Mouse (Mus musculus): ENCODE results near the gene Ifnl2.

The Ifnl2 gene

DNA sequence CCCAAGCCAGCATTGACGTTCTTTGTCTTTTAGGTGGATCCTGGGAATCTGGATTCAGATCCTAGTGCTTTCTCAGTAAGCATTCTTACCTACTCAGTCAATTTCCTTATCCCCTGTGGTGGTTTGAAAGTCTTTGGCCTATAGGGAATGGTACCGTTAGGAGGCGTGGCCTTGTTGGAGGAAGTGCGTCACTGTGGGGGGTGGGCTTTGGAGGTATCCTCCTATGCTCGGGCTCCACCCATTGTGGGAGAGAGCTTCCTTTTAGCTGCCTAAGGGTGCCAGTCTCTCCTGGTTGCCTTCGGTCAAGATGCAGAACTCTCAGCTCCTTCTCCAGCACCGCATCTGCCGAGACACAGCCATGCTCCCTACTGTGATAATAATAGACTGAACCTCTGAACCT, 17.9 kb downstream of the Ifnl2 start:
- no peak for DNase-seq (ENCODE audit: extremely low spot score, low read depth, low spot score)

GRCm38 (mm10) chr7:28490903-28491302, 19.4 kb downstream of the Ifnl2 start:
- DNase-seq (ENCODE audit: extremely low spot score, low read depth, low spot score) = no peak

DNA sequence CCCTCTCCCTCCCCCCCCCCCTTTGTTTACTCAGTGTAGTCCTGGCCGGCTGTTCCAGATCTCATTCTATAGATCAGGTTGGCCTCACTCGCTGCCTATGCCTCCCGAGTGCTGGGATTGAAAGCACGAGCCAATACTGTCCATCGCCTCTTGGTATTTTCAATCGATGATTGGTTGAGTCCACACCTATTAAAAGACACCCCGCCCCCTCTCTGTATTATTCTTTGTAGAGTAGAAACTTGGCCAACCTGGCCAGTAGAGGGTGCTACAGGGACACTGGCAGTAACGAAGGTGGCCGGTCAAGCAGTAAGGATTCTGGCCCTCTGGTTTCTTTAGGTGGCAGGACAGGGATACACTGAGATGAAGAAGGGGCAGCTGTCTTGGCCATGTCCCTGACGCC, 19.8 kb downstream of the Ifnl2 start:
- peak; percentile 44 for DNase-seq (ENCODE audit: extremely low spot score, low read depth, low spot score)

DNA sequence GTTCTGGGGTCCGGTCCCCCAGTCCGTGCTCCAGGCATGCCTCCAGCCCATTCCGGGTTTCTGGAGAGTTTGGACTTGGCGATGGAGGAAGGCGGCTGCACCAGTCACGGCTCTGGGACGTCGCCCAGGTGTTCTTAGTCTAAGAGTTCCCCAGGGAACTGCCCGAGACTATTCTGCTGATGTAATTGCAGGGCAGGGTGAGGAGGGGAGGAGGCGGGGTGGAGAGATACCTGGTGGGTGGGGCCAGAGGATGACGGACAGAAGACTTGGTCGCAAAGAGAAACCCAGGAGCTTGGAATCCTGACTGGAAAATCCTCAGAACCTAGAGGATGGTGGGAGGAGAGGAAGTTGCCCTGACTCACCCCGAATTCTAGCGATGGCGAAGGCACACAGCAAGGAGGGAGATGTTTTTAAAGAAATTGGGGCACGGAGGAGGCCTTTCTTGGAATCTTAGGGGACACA, 22.2 kb downstream of the Ifnl2 start:
- DNase-seq (ENCODE audit: extremely low spot score, low read depth, low spot score) = no peak

GRCm38 (mm10) chr7:28484192-28484591, 26.1 kb downstream of the Ifnl2 start:
- no peak for DNase-seq (ENCODE audit: extremely low spot score, low read depth, low spot score)

DNA sequence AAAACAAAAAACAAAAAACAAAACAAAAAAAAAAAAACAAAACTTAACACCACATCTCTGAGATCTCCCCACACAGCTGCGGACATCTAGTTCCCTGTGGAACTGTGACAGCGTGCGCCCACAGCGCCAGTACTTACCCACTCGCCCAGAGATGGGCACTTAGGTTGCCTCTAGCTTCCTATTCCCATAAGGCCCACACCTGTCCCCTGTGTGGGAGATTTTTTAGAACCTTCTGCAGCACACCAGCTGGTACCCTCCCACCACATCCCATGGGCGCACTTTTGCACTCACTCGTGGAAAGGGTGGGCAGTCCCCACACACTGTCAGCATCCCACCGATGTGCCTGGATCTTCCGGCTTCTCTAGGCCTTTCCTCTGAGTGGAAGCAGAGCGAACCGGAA, 27.4 kb downstream of the Ifnl2 start:
- no peak for DNase-seq (ENCODE audit: extremely low spot score, low read depth, low spot score)

GRCm38 (mm10) chr7:28478854-28479253, 31.4 kb downstream of the Ifnl2 start:
- no peak for DNase-seq (ENCODE audit: extremely low spot score, low read depth, low spot score)

GRCm38 (mm10) chr7:28477363-28477762, 32.9 kb downstream of the Ifnl2 start:
- DNase-seq (ENCODE audit: extremely low spot score, low read depth, low spot score) = no peak

DNA sequence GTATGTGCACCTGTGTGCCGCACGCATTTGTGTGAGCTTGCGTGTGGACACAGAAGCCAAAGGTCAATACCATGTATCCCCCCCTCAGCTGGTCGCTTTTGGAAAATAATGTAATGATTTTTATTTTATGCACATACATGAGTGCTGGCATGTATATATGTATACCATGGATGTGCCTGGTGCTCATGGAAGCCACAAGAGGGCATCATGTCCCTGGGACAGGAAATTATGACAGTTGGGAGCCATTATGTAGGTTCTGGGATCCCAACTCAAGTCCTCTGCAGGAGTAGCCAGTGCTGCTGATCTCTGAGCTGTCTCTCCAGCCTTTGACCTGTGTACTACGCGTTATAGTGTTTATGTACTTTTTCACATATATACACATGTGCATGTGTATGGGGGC, 34.1 kb downstream of the Ifnl2 start:
- no peak for DNase-seq (ENCODE audit: extremely low spot score, low read depth, low spot score)

DNA sequence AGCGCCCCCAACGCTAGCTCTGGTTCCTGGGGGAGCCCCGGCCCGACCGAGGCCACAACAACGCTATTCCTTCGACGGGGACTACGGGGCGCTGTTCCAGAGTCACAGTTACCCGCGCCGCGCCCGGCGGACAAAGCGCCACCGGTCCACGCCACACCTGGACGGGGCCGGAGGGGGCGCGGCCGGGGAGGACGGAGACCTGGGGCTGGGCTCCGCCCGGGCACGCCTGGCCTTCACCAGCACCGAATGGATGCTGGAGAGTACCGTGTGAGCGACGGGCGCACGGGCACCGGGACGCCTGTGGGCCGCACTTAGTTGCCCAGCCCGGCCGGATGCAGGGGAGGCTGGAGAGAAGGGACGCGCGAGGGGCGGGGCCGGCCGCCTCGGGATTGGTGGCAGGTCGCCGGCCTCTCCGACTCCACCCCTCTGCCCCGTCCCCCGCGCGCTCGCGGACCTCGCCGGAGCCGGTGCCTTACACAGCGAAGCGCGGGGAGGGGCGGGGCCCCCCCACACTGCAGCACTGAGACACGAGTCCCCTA, 43.0 kb downstream of the Ifnl2 start:
- DNase-seq (ENCODE audit: extremely low spot score, low read depth, low spot score) = no peak

DNA sequence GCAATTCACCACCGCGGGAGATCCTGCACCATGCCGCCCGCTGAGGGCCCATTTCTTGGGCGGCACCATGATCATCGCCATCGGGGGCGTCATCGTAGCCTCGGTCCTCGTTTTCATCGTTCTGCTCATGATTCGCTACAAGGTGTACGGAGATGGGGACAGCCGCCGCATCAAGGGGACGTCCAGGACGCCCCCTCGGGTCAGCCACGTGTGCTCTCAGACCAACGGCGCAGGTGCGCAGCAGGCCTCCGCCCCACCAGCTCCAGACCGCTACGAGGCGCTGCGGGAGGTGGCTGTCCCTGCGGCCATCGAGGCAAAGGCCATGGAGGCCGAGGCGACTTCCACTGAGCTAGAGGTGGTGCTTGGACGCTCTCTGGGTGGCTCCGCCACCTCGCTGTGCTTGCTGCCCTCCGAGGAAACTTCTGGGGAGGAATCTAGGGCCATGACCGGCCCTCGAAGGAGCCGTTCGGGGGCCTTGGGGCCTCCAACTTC, 43.5 kb downstream of the Ifnl2 start:
- no peak for DNase-seq (ENCODE audit: extremely low spot score, low read depth, low spot score)

GRCm38 (mm10) chr7:28464416-28465212, 45.6 kb downstream of the Ifnl2 start:
- no peak for DNase-seq (ENCODE audit: extremely low spot score, low read depth, low spot score)

DNA sequence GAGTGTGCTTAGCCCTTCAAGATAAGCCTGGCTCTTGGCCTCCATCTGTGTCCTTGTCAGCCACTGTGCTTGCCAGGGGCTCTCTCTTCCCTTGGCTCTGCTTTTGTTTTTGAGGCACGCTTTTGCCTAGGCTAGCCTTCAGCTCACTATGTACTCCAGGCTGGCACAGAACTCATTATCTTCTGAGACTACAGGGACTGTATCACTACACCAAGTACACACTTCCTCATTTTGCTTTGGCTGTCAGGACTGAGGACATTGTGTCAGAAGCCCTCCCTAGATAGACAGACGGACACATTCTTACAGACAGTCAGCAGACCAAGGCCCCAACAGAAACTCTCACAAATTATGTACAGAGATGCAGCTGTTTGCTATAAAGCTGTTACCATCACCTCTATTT, 47.5 kb downstream of the Ifnl2 start:
- DNase-seq (ENCODE audit: extremely low spot score, low read depth, low spot score) = no peak

DNA sequence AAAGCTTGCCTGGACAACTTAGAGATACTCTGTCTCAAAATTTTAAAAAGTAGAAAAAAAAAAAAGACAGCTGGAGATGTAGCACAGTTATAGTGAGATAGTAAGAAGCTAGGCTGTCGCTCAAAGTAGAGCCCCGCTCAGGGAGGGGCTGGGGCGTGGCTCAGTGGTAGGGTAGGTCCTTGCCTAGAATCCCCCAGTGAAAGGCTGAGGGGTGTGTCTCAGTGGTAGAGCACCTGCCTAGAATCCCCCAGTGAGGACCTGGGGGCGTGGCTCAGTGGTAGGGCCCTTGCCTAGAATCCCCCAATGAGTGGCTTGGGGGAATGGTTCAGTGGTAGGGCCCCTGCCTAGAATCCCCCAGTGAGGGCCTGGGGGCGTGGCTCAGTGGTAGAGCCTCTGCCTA, 49.9 kb downstream of the Ifnl2 start:
- DNase-seq (ENCODE audit: extremely low spot score, low read depth, low spot score) = no peak

Measured in hindlimb bud, embryonic 11.5 days (tissue).